ENCODE assay signal across 9 mouse cellular contexts in genomic region chr6:7732754-7733708, GRCm38 (mm10). TPM values are rescaled to one million over a fixed set of nuclear protein-coding genes. Genes with fewer than 3 reads are reported as not detected.
A peak's percentile ranks its signal among the peaks of the same experiment; 100 is the strongest.
DNase-seq lines count a peak whose midpoint lies in the region; ATAC-seq and TF ChIP-seq lines count a peak whose summit lies in the region.
"Had no signal": no experiment of that assay in that cellular context is flagged by ENCODE, and none has a peak within 500 bp of the region (broad histone marks: within the 10 kb centered on the region; RNA-seq: fewer than 3 reads in every experiment).

No protein-coding gene starts in this region.

- TF ChIP-seq POLR2A in ES-Bruce4 (IDR thresholded peaks at IDR 0.05; ENCODE audit: insufficient read depth, low read length), result no peak

- TF ChIP-seq CTCF in ES-Bruce4 (IDR thresholded peaks at IDR 0.05; ENCODE audit: low read depth, low read length), result peak; percentile 42
- TF ChIP-seq CTCF in lung, embryonic 14.5 days (IDR thresholded peaks at IDR 0.05; ENCODE audit: low read depth), result peak; percentile 96

- no peak overlapping the region for H3K4me2 ChIP-seq in lung, embryonic 14.5 days
- H3K4me2 ChIP-seq: lung, embryonic 15.5 days had no signal

- no peaks in the 10 kb centered on the region for H3K4me1 ChIP-seq in ES-Bruce4 (ENCODE audit: control insufficient read depth, insufficient read depth, low read length)
- no peaks in the 10 kb centered on the region for H3K4me1 ChIP-seq in lung, embryonic 14.5 days (ENCODE audit: insufficient read depth)
- H3K4me1 ChIP-seq: lung, embryonic 15.5 days had no signal

- H3K4me3 ChIP-seq in ES-Bruce4 (ENCODE audit: low read depth, low read length), result no peak overlapping the region
- H3K4me3 ChIP-seq in lung, embryonic 14.5 days (ENCODE audit: low read depth, low read length), result no peak overlapping the region
- H3K4me3 ChIP-seq: lung, embryonic 15.5 days had no signal

- intact Hi-C loops in heart, postnatal 14 days (cut with DNase I), result loop anchor here (1.0 to 5.0 kb wide), 4 partner anchors 114 to 456 kb away; no protein-coding TSS in a partner anchor

- H3K9me3 ChIP-seq in ES-Bruce4 (replicated peaks; ENCODE audit: control insufficient read depth, insufficient read depth, low read length, poor library complexity, severe bottlenecking), result peaks cover 10% of the 10 kb centered on the region; the same call in 1 of the 2 replicates
- no peaks in the 10 kb centered on the region for H3K9me3 ChIP-seq in lung, embryonic 14.5 days (ENCODE audit: low read depth, low read length)
- H3K9me3 ChIP-seq: lung, embryonic 15.5 days had no signal

- DNase-seq in brain, adult 2 months (ENCODE audit: low read depth, low spot score), result peak; percentile 94
- DNase-seq in heart, postnatal 14 days, result peak; percentile 86 to 91
- DNase-seq in layer of hippocampus, adult 8-10 months (ENCODE audit: low spot score in 2 of 2), result peak; percentile 54 to 89
- DNase-seq in lung, embryonic 14.5 days, result peak; percentile 97
- DNase-seq in ovary, adult 18-20 months (ENCODE audit: low spot score), result peak; percentile 57
- DNase-seq in thymus, postnatal 0 days (ENCODE audit: low spot score), result peak; percentile 80

- no peak overlapping the region for H3K9ac ChIP-seq in ES-Bruce4 (ENCODE audit: low read depth, poor library complexity, severe bottlenecking)
- no peak overlapping the region for H3K9ac ChIP-seq in lung, embryonic 14.5 days
- H3K9ac ChIP-seq: lung, embryonic 15.5 days had no signal

- no peak for TF ChIP-seq EP300 in ES-Bruce4 (IDR thresholded peaks at IDR 0.05; ENCODE audit: insufficient read depth, low read depth, low read length)

- H3K27me3 ChIP-seq in ES-Bruce4 (ENCODE audit: control insufficient read depth, insufficient read depth, low read length, poor library complexity, severe bottlenecking), result no peaks in the 10 kb centered on the region
- H3K27me3 ChIP-seq in lung, embryonic 14.5 days (ENCODE audit: insufficient read depth, low read length), result no peaks in the 10 kb centered on the region
- H3K27me3 ChIP-seq: lung, embryonic 15.5 days had no signal

- H3K36me3 ChIP-seq in ES-Bruce4 (ENCODE audit: control insufficient read depth, insufficient read depth, low read length, poor library complexity, severe bottlenecking), result no peaks in the 10 kb centered on the region
- H3K36me3 ChIP-seq in lung, embryonic 14.5 days (ENCODE audit: insufficient read depth), result no peaks in the 10 kb centered on the region
- H3K36me3 ChIP-seq: lung, embryonic 15.5 days had no signal

- H3K27ac ChIP-seq in ES-Bruce4 (ENCODE audit: insufficient read depth, low read length), result no peak overlapping the region
- no peak overlapping the region for H3K27ac ChIP-seq in lung, embryonic 14.5 days (ENCODE audit: low read depth)
- H3K27ac ChIP-seq: lung, embryonic 15.5 days had no signal

- peak; percentile 87 for ATAC-seq in erythroid progenitor cell, adult 5-6 weeks (replicated peaks; ENCODE audit: low FRiP score, poor library complexity, severe bottlenecking)
- peak; percentile 56; the same call in 1 of the 2 replicates for ATAC-seq in lung, embryonic 14.5 days (ENCODE audit: insufficient read depth)

- 28% methylated on average over 12 of the region's 12 CpGs for WGBS in lung, embryonic 14.5 days

RNA-seq across cellular contexts. Expression of gene Asns, which starts 40.0 kb away (rescaled TPM):
- polyA plus RNA-seq in ES-Bruce4 (2011; ENCODE audit: insufficient read depth, insufficient read length, low read depth, missing spikeins), result 531 and 541 TPM in 2 replicates
- 73.5 and 163 TPM in 2 replicates for total RNA-seq in erythroid progenitor cell, adult 5-6 weeks (2015; ENCODE audit: low replicate concordance)
- total RNA-seq in erythroid progenitor cell, adult 5-6 weeks (2017; ENCODE audit: low replicate concordance), result 36.2 and 37.8 TPM in 2 replicates
- 1 to 10 TPM; 3.5 to 4.9 TPM for total RNA-seq in heart, postnatal 14 days (2021)
- 100 to 1,000 TPM in 2 of 4 experiments, 10 to 100 TPM in 2; 93.4 to 109 (median 101) TPM for total RNA-seq in layer of hippocampus, adult 8-10 months (2022)
- 68.4 and 68.9 TPM in 2 replicates for polyA plus RNA-seq in lung, embryonic 14.5 days (2014; fragmentation: Nextera tagmentation; extraction: Ambion mirVana)
- polyA plus RNA-seq in thymus, postnatal 0 days (2015; fragmentation: Nextera tagmentation; extraction: Ambion mirVana), result 17.0 and 17.3 TPM in 2 replicates

Comparison
In these comparisons a context has a peak if more than half of its experiments do, and no peak if none do; other contexts are left out.
1. RNA of gene Asns, which starts 40.0 kb away (total RNA-seq): 36.2 to 163 TPM in erythroid progenitor cell, adult 5-6 weeks and 93.4 to 109 TPM in layer of hippocampus, adult 8-10 months; 3.5 to 4.9 TPM in heart, postnatal 14 days; every median in the first group is over 4 times any median in the second.
2. Peak in every context shown above with its lines, with median percentiles within 50 percentile points of each other: DNase-seq.